Mouse (Mus musculus) embryonic facial prominence, embryonic 15.5 days (tissue): ENCODE measurements around the gene Lilr4b. TPM values are rescaled to one million over a fixed set of nuclear protein-coding genes. Genes with fewer than 3 reads are reported as not detected.

Experiments
- ATAC-seq: fragments of 200-750 bp; cut with Nextera tagmentation; 2 replicates; pipeline ENCODE4 v1.8.0; 2017; ENCODE audit warnings: low read depth, moderate TSS enrichment; ENCODE audit not compliant: insufficient number of reproducible peaks, low FRiP score, low TSS enrichment
- H3K27ac ChIP-seq: fragments of 300-500 bp; sonication (generic); replicated peaks from 2 replicates; pipeline ENCODE4 v1.5.1; 2015; ENCODE audit warnings: mild to moderate bottlenecking, inconsistent platforms
- H3K27me3 ChIP-seq: fragments of 300-500 bp; sonication (generic); 2 replicates; pipeline ENCODE4 v1.6.1; 2015; ENCODE audit warnings: inconsistent platforms
- H3K36me3 ChIP-seq: fragments of 300-500 bp; sonication (generic); 2 replicates; pipeline ENCODE4 v1.6.1; 2015; ENCODE audit warnings: mild to moderate bottlenecking, inconsistent platforms
- H3K4me1 ChIP-seq: fragments of 300-500 bp; sonication (generic); 2 replicates; pipeline ENCODE4 v1.6.1; 2015; ENCODE audit warnings: inconsistent platforms
- H3K4me2 ChIP-seq: fragments of 300-500 bp; sonication (generic); replicated peaks from 2 replicates; pipeline ENCODE4 v1.6.1; 2015; ENCODE audit warnings: mild to moderate bottlenecking, inconsistent platforms
- H3K4me3 ChIP-seq: fragments of 300-500 bp; sonication (generic); replicated peaks from 2 replicates; pipeline ENCODE4 v1.5.1; 2015; ENCODE audit warnings: mild to moderate bottlenecking, inconsistent platforms
- H3K9ac ChIP-seq: fragments of 300-500 bp; sonication (generic); 2 replicates; pipeline ENCODE4 v1.6.1; 2015; ENCODE audit warnings: inconsistent platforms
- H3K9me3 ChIP-seq: fragments of 300-500 bp; sonication (generic); replicated peaks from 2 replicates; pipeline ENCODE4 v1.6.1; 2016; ENCODE audit warnings: inconsistent platforms
- WGBS: fragments of 180-500 bp; shearing (Covaris S2); methylation state at CpG from one replicate; pipeline ENCODE4 v1.1.7; 2015; 5-methylcytosine and 5-hydroxymethylcytosine counted together
- polyA plus RNA-seq: library from polyadenylated mRNA; unstranded; fragments of >200 nt; fragmentation: Nextera tagmentation; extraction: Ambion mirVana; gene quantifications from 2 replicates; pipeline ENCODE4 v1.2.1, GENCODE M21; 2015

Lilr4b gene
- polyA plus RNA-seq, 1 experiment from 2014 or later: 3.6 TPM

GRCm38 (mm10) chr10:51526090-51526489, 45.7 kb downstream of the Lilr4b start:
- Histone ChIP-seq H3K36me3 (no peaks in the 10 kb centered on the region), H3K4me2 (no peak overlapping the region), H3K4me1 (no peaks in the 10 kb centered on the region), H3K27ac (no peak overlapping the region), H3K9ac (no peak overlapping the region), H3K9me3 (no peaks in the 10 kb centered on the region), H3K27me3 (no peaks in the 10 kb centered on the region), H3K4me3 (no peak overlapping the region)
- 72% methylated on average over 7 of the region's 7 CpGs for WGBS
- no peak for ATAC-seq

GRCm38 (mm10) chr10:51526633-51527032, 46.2 kb downstream of the Lilr4b start:
- Histone ChIP-seq H3K27ac (no peak overlapping the region), H3K36me3 (no peaks in the 10 kb centered on the region), H3K9ac (no peak overlapping the region), H3K4me2 (no peak overlapping the region), H3K9me3 (no peaks in the 10 kb centered on the region), H3K27me3 (no peaks in the 10 kb centered on the region), H3K4me1 (no peaks in the 10 kb centered on the region), H3K4me3 (no peak overlapping the region)
- no peak for ATAC-seq
- 65% methylated on average over 4 of the region's 4 CpGs for WGBS

GRCm38 (mm10) chr10:51528840-51529434, 48.5 kb downstream of the Lilr4b start:
- WGBS: 63% methylated on average over 8 of the region's 8 CpGs
- ATAC-seq: no peak
- Histone ChIP-seq H3K4me2 (no peak overlapping the region), H3K36me3 (no peaks in the 10 kb centered on the region), H3K9ac (no peak overlapping the region), H3K27ac (no peak overlapping the region), H3K4me3 (no peak overlapping the region), H3K4me1 (no peaks in the 10 kb centered on the region), H3K9me3 (no peaks in the 10 kb centered on the region), H3K27me3 (no peaks in the 10 kb centered on the region)

- Histone ChIP-seq H3K4me1 (no peaks in the 10 kb centered on the region), H3K36me3 (no peaks in the 10 kb centered on the region), H3K27ac (no peak overlapping the region), H3K9ac (no peak overlapping the region), H3K9me3 (no peaks in the 10 kb centered on the region), H3K4me3 (no peak overlapping the region), H3K27me3 (no peaks in the 10 kb centered on the region), H3K4me2 (no peak overlapping the region)
- no peak for ATAC-seq
- WGBS: 62% methylated on average over 3 of the region's 3 CpGs
Observed at GRCm38 (mm10) chr10:51529497-51529896, 49.1 kb downstream of the Lilr4b start.

GRCm38 (mm10) chr10:51530813-51531212, 50.4 kb downstream of the Lilr4b start:
- H3K27me3 ChIP-seq: no peaks in the 10 kb centered on the region
- 87% methylated on average over 7 of the region's 7 CpGs for WGBS
- no peaks in the 10 kb centered on the region for H3K9me3 ChIP-seq
- no peak for ATAC-seq
- no peaks in the 10 kb centered on the region for H3K4me1 ChIP-seq
- no peak overlapping the region for H3K9ac ChIP-seq
- no peak overlapping the region for H3K27ac ChIP-seq
- H3K4me3 ChIP-seq: no peak overlapping the region
- no peaks in the 10 kb centered on the region for H3K36me3 ChIP-seq
- H3K4me2 ChIP-seq: no peak overlapping the region

Other genes with a start within 250 kb of the Lilr4b start
- gene Gm49339, start within 50 bp of the Lilr4b start, polyA plus RNA-seq: 1.3 and 1.7 TPM in 2 replicates
- 4.9 and 5.1 TPM in 2 replicates for gene Lilrb4a, start 10.3 kb downstream of the Lilr4b start, polyA plus RNA-seq
- 1.1 and 1.5 TPM in 2 replicates for gene Fam162b, start 109.9 kb downstream of the Lilr4b start, polyA plus RNA-seq
- not detected in 2 replicates for gene Gprc6a, start 150.8 kb downstream of the Lilr4b start, polyA plus RNA-seq
- gene Rfx6, start 197.1 kb downstream of the Lilr4b start, polyA plus RNA-seq: not detected in 2 replicates